Mouse (Mus musculus) MEL (cell line): Measurements from ENCODE around the gene Psenen. TPM values are rescaled to one million over a fixed set of nuclear protein-coding genes. Genes with fewer than 3 reads are reported as not detected.
A peak's percentile ranks its signal among the peaks of the same experiment; 100 is the strongest.

Experiments used
- DNase-seq: peaks from one replicate; pipeline ENCODE4 v3.0.0; 2011; ENCODE audit warnings: low read depth, low spot score
- H3K27ac ChIP-seq: 2 replicates; pipeline ENCODE4 v1.5.1; 2012; ENCODE audit warnings: low read depth, mild to moderate bottlenecking, control low read depth, low read length, moderate library complexity; ENCODE audit not compliant: control insufficient read depth
- H3K27me3 ChIP-seq, 2 experiments: fragments of 150-350 bp in 1 of 2; sonication (generic) in 1 of 2; 2 replicates each; pipeline ENCODE4 v1.6.1; 2012; ENCODE audit warnings: low read length in 2 of 2, mild to moderate bottlenecking in 2 of 2, improper control_type of control experiment in 1 of 2, moderate library complexity in 1 of 2; ENCODE audit not compliant: insufficient read depth in 2 of 2, control insufficient read depth in 1 of 2
- H3K36me3 ChIP-seq, 2 experiments: 2 replicates each; pipeline ENCODE4 v1.6.1; 2012 to 2014; ENCODE audit warnings: low read length in 2 of 2, improper control_type of control experiment in 1 of 2, inconsistent platforms in 1 of 2, mild to moderate bottlenecking in 1 of 2; ENCODE audit not compliant: insufficient read depth in 2 of 2, control insufficient read depth in 1 of 2
- H3K4me1 ChIP-seq, 2 experiments: fragments of 150-350 bp in 1 of 2; sonication (generic) in 1 of 2; 2 replicates each; pipeline ENCODE4 v1.6.1; 2012; ENCODE audit warnings: low read length in 2 of 2, improper control_type of control experiment in 1 of 2, mild to moderate bottlenecking in 1 of 2; ENCODE audit not compliant: insufficient read depth in 2 of 2, control insufficient read depth in 1 of 2
- H3K4me3 ChIP-seq, 2 experiments: fragments of 150-350 bp in 1 of 2; sonication (generic) in 1 of 2; 2 replicates each; pipeline ENCODE4 v1.5.1; 2012; ENCODE audit warnings: low read depth in 2 of 2, low read length in 2 of 2, mild to moderate bottlenecking in 2 of 2, moderate library complexity in 2 of 2, control low read depth in 1 of 2, improper control_type of control experiment in 1 of 2; ENCODE audit not compliant: control insufficient read depth in 1 of 2, insufficient read depth in 1 of 2
- H3K79me2 ChIP-seq: 2 replicates; pipeline ENCODE4 v1.6.1; 2012; ENCODE audit warnings: mild to moderate bottlenecking, low read length, moderate library complexity; ENCODE audit not compliant: control insufficient read depth, poor library complexity, insufficient read depth
- H3K9ac ChIP-seq: 2 replicates; pipeline ENCODE4 v1.6.1; 2012; ENCODE audit warnings: low read depth, mild to moderate bottlenecking, control low read depth, low read length, moderate library complexity; ENCODE audit not compliant: control insufficient read depth, poor library complexity, severe bottlenecking
- H3K9me3 ChIP-seq: fragments of 150-350 bp; sonication (generic); replicated peaks from 2 replicates; pipeline ENCODE4 v1.6.1; 2012; ENCODE audit warnings: mild to moderate bottlenecking, low read length, improper control_type of control experiment, moderate library complexity; ENCODE audit not compliant: insufficient read depth
- CTCF ChIP-seq, 3 experiments: IDR thresholded peaks in 2 of 3; conservative IDR thresholded peaks in 1 of 3; 2 replicates each; pipeline ENCODE4 v1.5.1; 2011 to 2012; ENCODE audit warnings: low read length in 3 of 3, low read depth in 2 of 3, mild to moderate bottlenecking in 2 of 3, improper control_type of control experiment in 1 of 3, inconsistent platforms in 1 of 3, mixed read lengths in 1 of 3, moderate library complexity in 1 of 3; ENCODE audit not compliant: control insufficient read depth in 1 of 3, insufficient read depth in 1 of 3, poor library complexity in 1 of 3, severe bottlenecking in 1 of 3
- E2F4 ChIP-seq: IDR thresholded peaks from 2 replicates; pipeline ENCODE4 v1.6.1; 2011; ENCODE audit warnings: low read depth, low read length, improper control_type of control experiment, borderline replicate concordance
- ETS1 ChIP-seq: IDR thresholded peaks from 2 replicates; pipeline ENCODE4 v1.6.1; 2012; ENCODE audit warnings: low read depth, mild to moderate bottlenecking, inconsistent platforms, low read length, improper control_type of control experiment, moderate library complexity
- GABPA ChIP-seq: IDR thresholded peaks from 2 replicates; pipeline ENCODE4 v1.6.1; 2012; ENCODE audit warnings: low read depth, mild to moderate bottlenecking, inconsistent platforms, low read length, improper control_type of control experiment, moderate library complexity
- HCFC1 ChIP-seq: IDR thresholded peaks from 2 replicates; pipeline ENCODE4 v1.6.1; 2012; ENCODE audit warnings: low read depth, mild to moderate bottlenecking, inconsistent platforms, low read length, improper control_type of control experiment, moderate library complexity
- MAFK ChIP-seq: IDR thresholded peaks from 2 replicates; pipeline ENCODE4 v1.6.1; 2011; ENCODE audit warnings: low read depth, mild to moderate bottlenecking, low read length, improper control_type of control experiment, borderline replicate concordance
- MAX ChIP-seq: IDR thresholded peaks from 2 replicates; pipeline ENCODE4 v1.6.1; 2011; ENCODE audit warnings: low read length, improper control_type of control experiment
- MAZ ChIP-seq: IDR thresholded peaks from 2 replicates; pipeline ENCODE4 v1.6.1; 2012; ENCODE audit warnings: low read depth, mild to moderate bottlenecking, inconsistent platforms, low read length, improper control_type of control experiment
- POLR2AphosphoS5 ChIP-seq: IDR thresholded peaks from 2 replicates; pipeline ENCODE4 v1.6.1; 2012; ENCODE audit warnings: low read depth, borderline replicate concordance, mild to moderate bottlenecking, inconsistent platforms, low read length, moderate library complexity, mixed read lengths
- TAL1 ChIP-seq: IDR thresholded peaks from 2 replicates; pipeline ENCODE4 v1.6.1; 2012; ENCODE audit warnings: mild to moderate bottlenecking, inconsistent platforms, low read length, moderate library complexity, mixed read lengths
- TCF12 ChIP-seq: IDR thresholded peaks from 2 replicates; pipeline ENCODE4 v1.6.1; 2014; ENCODE audit warnings: low read depth, mild to moderate bottlenecking, inconsistent platforms, low read length, improper control_type of control experiment, moderate library complexity
- USF1 ChIP-seq: IDR thresholded peaks from 2 replicates; pipeline ENCODE4 v1.6.1; 2014; ENCODE audit warnings: low read depth, mild to moderate bottlenecking, inconsistent platforms, low read length, improper control_type of control experiment, moderate library complexity
- ZKSCAN1 ChIP-seq: IDR thresholded peaks from 2 replicates; pipeline ENCODE4 v1.6.1; 2012; ENCODE audit warnings: low read depth, mild to moderate bottlenecking, inconsistent platforms, low read length, improper control_type of control experiment, moderate library complexity
- ZNF384 ChIP-seq: IDR thresholded peaks from 2 replicates; pipeline ENCODE4 v1.6.1; 2012; ENCODE audit warnings: low read depth, mild to moderate bottlenecking, inconsistent platforms, low read length, improper control_type of control experiment
- polyA plus RNA-seq, 2 experiments: library from polyadenylated mRNA; stranded (reverse) in 1 of 2; unstranded in 1 of 2; fragments of >175 nt in 1 of 2; fragments of >200 nt in 1 of 2; gene quantifications; 2 replicates each; pipeline versions ENCODE4 v1.2.1 to v1.2.4; 2012; ENCODE audit warnings: low replicate concordance in 2 of 2, low read depth in 1 of 2; ENCODE audit not compliant: insufficient read length in 2 of 2, insufficient read depth in 1 of 2, missing spikeins in 1 of 2
- total RNA-seq: library from RNA; depleted of rRNA; stranded (reverse); fragments of 300-350 nt; gene quantifications from 2 replicates; pipeline ENCODE4 v1.2.3, GENCODE M21; 2012; rRNA removed

Psenen gene
- total and polyA plus RNA-seq, 3 experiments = 60.8 to 157 TPM; not detected in 1

DNA sequence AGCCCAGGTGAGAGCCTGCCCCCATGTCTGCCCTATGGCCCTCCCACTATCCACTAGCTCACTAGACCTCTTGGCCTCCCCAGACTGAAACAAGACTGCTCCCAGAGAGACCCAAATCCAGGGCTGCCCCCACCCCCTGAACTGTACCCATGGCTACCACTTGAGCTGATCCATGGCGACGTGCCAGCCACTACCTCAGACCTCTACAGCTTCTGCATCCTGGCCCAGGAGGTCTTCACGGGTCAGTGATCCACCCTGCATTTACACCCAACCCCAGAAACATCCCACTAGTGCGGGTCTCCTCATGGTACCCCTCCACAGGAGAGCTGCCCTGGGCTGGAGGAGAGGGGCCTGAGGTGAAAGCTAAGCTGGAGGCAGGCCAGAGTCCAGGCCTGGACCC lies 43.0 kb downstream of the Psenen start:
- H3K4me1 ChIP-seq = no peaks in the 10 kb centered on the region
- H3K27me3 ChIP-seq = no peaks in the 10 kb centered on the region
- no peaks in the 10 kb centered on the region for H3K36me3 ChIP-seq
- no peak for DNase-seq
- H3K9me3 ChIP-seq = no peaks in the 10 kb centered on the region
- H3K9ac ChIP-seq = no peak overlapping the region
- H3K27ac ChIP-seq = no peak overlapping the region
- no peak overlapping the region for H3K4me3 ChIP-seq
- no peaks in the 10 kb centered on the region for H3K79me2 ChIP-seq
- no peak for TF ChIP-seq TCF12
- no peak for TF ChIP-seq MAFK
- no peak for TF ChIP-seq POLR2AphosphoS5
- TF ChIP-seq GABPA = no peak
- no peak for TF ChIP-seq ETS1
- no peak for TF ChIP-seq TAL1
- TF ChIP-seq MAZ = no peak
- no peak for TF ChIP-seq MAX
- TF ChIP-seq ZKSCAN1 = no peak

GRCm38 (mm10) chr7:30518325-30518724 lies 45.1 kb downstream of the Psenen start:
- H3K36me3 ChIP-seq = no peaks in the 10 kb centered on the region
- TF ChIP-seq ZNF384 (no peak), CTCF (IDR thresholded peaks at IDR 0.05 in 2 of 3, conservative IDR thresholded peaks at IDR 0.05 in 1 of 3; ENCODE audit: control insufficient read depth in 1 of 3, insufficient read depth in 1 of 3, low read depth in 2 of 3, low read length in 3 of 3, poor library complexity in 1 of 3, severe bottlenecking in 1 of 3) (peak in 1 of 3 experiments; percentile 31; a peak in 1 of 6 replicates)

GRCm38 (mm10) chr7:30515003-30515760 lies 48.2 kb downstream of the Psenen start:
- Histone ChIP-seq H3K27me3 (peaks cover 0 to 2% of the 10 kb centered on the region in 2 experiments; a peak in 1 of 4 replicates), H3K9ac (no peak overlapping the region), H3K27ac (no peak overlapping the region), H3K9me3 (no peaks in the 10 kb centered on the region), H3K4me3 (no peak overlapping the region), H3K36me3 (no peaks in the 10 kb centered on the region), H3K79me2 (no peaks in the 10 kb centered on the region), H3K4me1 (no peaks in the 10 kb centered on the region)
- no peak for TF ChIP-seq E2F4
- no peak for TF ChIP-seq HCFC1
- TF ChIP-seq USF1 = peak; percentile 43; the same call in 1 of the 2 replicates
- no peak for DNase-seq

More at GRCm38 (mm10) chr7:30518325-30518724, 45.1 kb downstream of the Psenen start:
- no peaks in the 10 kb centered on the region for H3K79me2 ChIP-seq
- no peaks in the 10 kb centered on the region for H3K4me1 ChIP-seq
- H3K9ac ChIP-seq = no peak overlapping the region
- no peak overlapping the region for H3K27ac ChIP-seq
- no peaks in the 10 kb centered on the region for H3K27me3 ChIP-seq
- no peak overlapping the region for H3K4me3 ChIP-seq
- H3K9me3 ChIP-seq = no peaks in the 10 kb centered on the region
- DNase-seq = no peak

Other genes with a start within 250 kb of the Psenen start
Only the 30 nearest of the 33 such genes appear.
- gene Lrfn3, start 200.9 kb downstream of the Psenen start, total RNA-seq = not detected in 2 replicates
- not detected for gene Lrfn3, start 200.9 kb downstream of the Psenen start, polyA plus RNA-seq
- gene Tyrobp, start 149.9 kb downstream of the Psenen start, total RNA-seq = 2.8 and 3.9 TPM in 2 replicates
- 10 to 100 TPM in 1 of 2 experiments, not detected in 1; 13.6 TPM for gene Tyrobp, start 149.9 kb downstream of the Psenen start, polyA plus RNA-seq
- 7.1 and 15.5 TPM in 2 replicates for gene Hcst, start 143.8 kb downstream of the Psenen start, total RNA-seq
- gene Hcst, start 143.8 kb downstream of the Psenen start, polyA plus RNA-seq = 10 to 100 TPM in 1 of 2 experiments, not detected in 1; 28.1 TPM
- 6.2 and 7.0 TPM in 2 replicates for gene Nfkbid, start 141.9 kb downstream of the Psenen start, total RNA-seq
- gene Nfkbid, start 141.9 kb downstream of the Psenen start, polyA plus RNA-seq = 10 to 100 TPM in 1 of 2 experiments, not detected in 1; 16.7 TPM
- gene Aplp1, start 118.1 kb downstream of the Psenen start, total RNA-seq = 1.5 and 1.9 TPM in 2 replicates
- gene Aplp1, start 118.1 kb downstream of the Psenen start, polyA plus RNA-seq = 1 to 10 TPM in 1 of 2 experiments, not detected in 1; 7.1 TPM
- gene Kirrel2, start 105.9 kb downstream of the Psenen start, total RNA-seq = not detected in 2 replicates
- gene Kirrel2, start 105.9 kb downstream of the Psenen start, polyA plus RNA-seq = not detected
- 1.3 and 2.3 TPM in 2 replicates for gene Nphs1, start 105.3 kb downstream of the Psenen start, total RNA-seq
- 1 to 10 TPM in 1 of 2 experiments, not detected in 1; 1.2 TPM for gene Nphs1, start 105.3 kb downstream of the Psenen start, polyA plus RNA-seq
- not detected in 2 replicates for gene Prodh2, start 70.0 kb downstream of the Psenen start, total RNA-seq
- gene Prodh2, start 70.0 kb downstream of the Psenen start, polyA plus RNA-seq = not detected
- 1.8 and 2.4 TPM in 2 replicates for gene Arhgap33, start 28.6 kb downstream of the Psenen start, total RNA-seq
- gene Arhgap33, start 28.6 kb downstream of the Psenen start, polyA plus RNA-seq = 10 to 100 TPM in 1 of 2 experiments, not detected in 1; 22.3 TPM
- gene Hspb6, start 11.4 kb downstream of the Psenen start, total RNA-seq = 1.2 and 1.5 TPM in 2 replicates
- gene Hspb6, start 11.4 kb downstream of the Psenen start, polyA plus RNA-seq = 10 to 100 TPM in 1 of 2 experiments, not detected in 1; 12.4 TPM
- gene Proser3, start 11.3 kb downstream of the Psenen start, total RNA-seq = 2.3 and 2.4 TPM in 2 replicates
- 1 to 10 TPM in 1 of 2 experiments, not detected in 1; 8.9 TPM for gene Proser3, start 11.3 kb downstream of the Psenen start, polyA plus RNA-seq
- 10.9 and 12.0 TPM in 2 replicates for gene Lin37, start 3.8 kb downstream of the Psenen start, total RNA-seq
- 10 to 100 TPM in 1 of 2 experiments, not detected in 1; 49.8 TPM for gene Lin37, start 3.8 kb downstream of the Psenen start, polyA plus RNA-seq
- 67.2 and 74.2 TPM in 2 replicates for gene U2af1l4, start 326 bp downstream of the Psenen start, total RNA-seq
- 10 to 100 TPM in 1 of 2 experiments, not detected in 1; 72.5 TPM for gene U2af1l4, start 326 bp downstream of the Psenen start, polyA plus RNA-seq
- 1.4 and 1.9 TPM in 2 replicates for gene Gm49396, start 283 bp downstream of the Psenen start, total RNA-seq
- gene Gm49396, start 283 bp downstream of the Psenen start, polyA plus RNA-seq = 1 to 10 TPM in 1 of 2 experiments, not detected in 1; 4.2 TPM
- 1.3 and 1.7 TPM in 2 replicates for gene Igflr1, start 1.8 kb upstream of the Psenen start, total RNA-seq
- 1 to 10 TPM in 1 of 2 experiments, not detected in 1; 3.1 TPM for gene Igflr1, start 1.8 kb upstream of the Psenen start, polyA plus RNA-seq
- 13.2 and 15.6 TPM in 2 replicates for gene Kmt2b, start 25.1 kb upstream of the Psenen start, total RNA-seq
- gene Kmt2b, start 25.1 kb upstream of the Psenen start, polyA plus RNA-seq = 10 to 100 TPM in 1 of 2 experiments, not detected in 1; 48.2 TPM
- gene Zbtb32, start 35.3 kb upstream of the Psenen start, total RNA-seq = 20.1 and 25.9 TPM in 2 replicates
- gene Zbtb32, start 35.3 kb upstream of the Psenen start, polyA plus RNA-seq = 10 to 100 TPM in 1 of 2 experiments, not detected in 1; 32.8 TPM
- gene Upk1a, start 49.2 kb upstream of the Psenen start, total RNA-seq = 0.42 and 0.54 TPM in 2 replicates
- gene Upk1a, start 49.2 kb upstream of the Psenen start, polyA plus RNA-seq = 1 to 10 TPM in 1 of 2 experiments, not detected in 1; 1.6 TPM
- gene Cox6b1, start 62.5 kb upstream of the Psenen start, total RNA-seq = 566 and 611 TPM in 2 replicates
- 100 to 1,000 TPM in 1 of 2 experiments, not detected in 1; 799 TPM for gene Cox6b1, start 62.5 kb upstream of the Psenen start, polyA plus RNA-seq
- 0.15 TPM in 1 of 2 replicates, not detected in the other for gene Etv2, start 72.2 kb upstream of the Psenen start, total RNA-seq
- gene Etv2, start 72.2 kb upstream of the Psenen start, polyA plus RNA-seq = not detected
- 103 and 124 TPM in 2 replicates for gene Rbm42, start 86.7 kb upstream of the Psenen start, total RNA-seq
- 100 to 1,000 TPM in 1 of 2 experiments, not detected in 1; 129 TPM for gene Rbm42, start 86.7 kb upstream of the Psenen start, polyA plus RNA-seq
- 34.3 and 35.0 TPM in 2 replicates for gene Haus5, start 101.4 kb upstream of the Psenen start, total RNA-seq
- gene Haus5, start 101.4 kb upstream of the Psenen start, polyA plus RNA-seq = 10 to 100 TPM in 1 of 2 experiments, not detected in 1; 55.9 TPM
- gene Pmis2, start 108.0 kb upstream of the Psenen start, total RNA-seq = not detected in 2 replicates
- not detected for gene Pmis2, start 108.0 kb upstream of the Psenen start, polyA plus RNA-seq
- gene 2200002J24Rik, start 135.3 kb upstream of the Psenen start, total RNA-seq = 0.52 TPM in 1 of 2 replicates, not detected in the other
- gene 2200002J24Rik, start 135.3 kb upstream of the Psenen start, polyA plus RNA-seq = 1 to 10 TPM in 1 of 2 experiments, not detected in 1; 1.2 TPM
- gene Atp4a, start 148.6 kb upstream of the Psenen start, total RNA-seq = 2.7 and 3.0 TPM in 2 replicates
- gene Atp4a, start 148.6 kb upstream of the Psenen start, polyA plus RNA-seq = 1 to 10 TPM in 1 of 2 experiments, not detected in 1; 1.5 TPM
- gene Tmem147, start 165.9 kb upstream of the Psenen start, total RNA-seq = 218 and 266 TPM in 2 replicates
- 100 to 1,000 TPM; 307 to 324 TPM for gene Tmem147, start 165.9 kb upstream of the Psenen start, polyA plus RNA-seq
- gene Gapdhs, start 180.1 kb upstream of the Psenen start, total RNA-seq = not detected in 2 replicates
- under 1 TPM in 1 of 2 experiments, not detected in 1; 0.49 TPM for gene Gapdhs, start 180.1 kb upstream of the Psenen start, polyA plus RNA-seq
- 1.2 TPM in 1 of 2 replicates, not detected in the other for gene Sbsn, start 187.8 kb upstream of the Psenen start, total RNA-seq
- gene Sbsn, start 187.8 kb upstream of the Psenen start, polyA plus RNA-seq = under 1 TPM in 1 of 2 experiments, not detected in 1; 0.17 TPM
- not detected in 2 replicates for gene Dmkn, start 200.1 kb upstream of the Psenen start, total RNA-seq
- gene Dmkn, start 200.1 kb upstream of the Psenen start, polyA plus RNA-seq = not detected
- gene Krtdap, start 224.3 kb upstream of the Psenen start, total RNA-seq = not detected in 2 replicates
- gene Krtdap, start 224.3 kb upstream of the Psenen start, polyA plus RNA-seq = not detected